Mouse (Mus musculus) liver, adult 2 months (tissue): ENCODE data around the gene Bdh2.

Source experiments
- CTCF ChIP-seq: fragments of 200-500 bp; IDR thresholded peaks from 2 replicates; pipeline ENCODE4 v1.5.1; 2011; ENCODE audit warnings: low read depth, low read length, control low read depth
- POLR2A ChIP-seq: fragments of 200-500 bp; IDR thresholded peaks from 2 replicates; pipeline ENCODE4 v1.6.1; 2011; ENCODE audit warnings: low read length, control low read depth; ENCODE audit not compliant: insufficient read depth; ENCODE audit errors: extremely low read depth

- TF ChIP-seq CTCF (no peak), POLR2A (no peak)
These were observed 48.6 kb upstream of the Bdh2 start for GRCm38 (mm10) chr3:135232462-135232861.
